Mouse (Mus musculus) spleen, adult 2 months (tissue): ENCODE measurements around the gene Slc36a2.

ENCODE experiments used
- CTCF ChIP-seq: fragments of 200-500 bp; IDR thresholded peaks from 2 replicates; pipeline ENCODE4 v1.5.1; 2011; ENCODE audit warnings: mild to moderate bottlenecking, inconsistent platforms; ENCODE audit not compliant: insufficient read depth, insufficient read length, insufficient replicate concordance; ENCODE audit errors: extremely low read depth
- POLR2A ChIP-seq: fragments of 200-500 bp; IDR thresholded peaks from 2 replicates; pipeline ENCODE4 v1.6.1; 2011; ENCODE audit warnings: low read depth, low read length, inconsistent platforms

GRCm38 (mm10) chr11:55168914-55169313 is 16.0 kb downstream of the Slc36a2 start:
- TF ChIP-seq CTCF (no peak), POLR2A (no peak)
